Mouse (Mus musculus) MEL (cell line): ENCODE results near the gene Gm37240. TPM values are rescaled to one million over a fixed set of nuclear protein-coding genes. Genes with fewer than 3 reads are reported as not detected.

Experiments
- DNase-seq: peaks from one replicate; pipeline ENCODE4 v3.0.0; 2011; ENCODE audit warnings: low read depth, low spot score
- H3K27ac ChIP-seq: 2 replicates; pipeline ENCODE4 v1.5.1; 2012; ENCODE audit warnings: low read depth, mild to moderate bottlenecking, control low read depth, low read length, moderate library complexity; ENCODE audit not compliant: control insufficient read depth
- H3K27me3 ChIP-seq, 2 experiments: fragments of 150-350 bp in 1 of 2; sonication (generic) in 1 of 2; 2 replicates each; pipeline ENCODE4 v1.6.1; 2012; ENCODE audit warnings: low read length in 2 of 2, mild to moderate bottlenecking in 2 of 2, improper control_type of control experiment in 1 of 2, moderate library complexity in 1 of 2; ENCODE audit not compliant: insufficient read depth in 2 of 2, control insufficient read depth in 1 of 2
- H3K36me3 ChIP-seq, 2 experiments: 2 replicates each; pipeline ENCODE4 v1.6.1; 2012 to 2014; ENCODE audit warnings: low read length in 2 of 2, improper control_type of control experiment in 1 of 2, inconsistent platforms in 1 of 2, mild to moderate bottlenecking in 1 of 2; ENCODE audit not compliant: insufficient read depth in 2 of 2, control insufficient read depth in 1 of 2
- H3K4me1 ChIP-seq, 2 experiments: fragments of 150-350 bp in 1 of 2; sonication (generic) in 1 of 2; 2 replicates each; pipeline ENCODE4 v1.6.1; 2012; ENCODE audit warnings: low read length in 2 of 2, improper control_type of control experiment in 1 of 2, mild to moderate bottlenecking in 1 of 2; ENCODE audit not compliant: insufficient read depth in 2 of 2, control insufficient read depth in 1 of 2
- H3K4me3 ChIP-seq, 2 experiments: fragments of 150-350 bp in 1 of 2; sonication (generic) in 1 of 2; 2 replicates each; pipeline ENCODE4 v1.5.1; 2012; ENCODE audit warnings: low read depth in 2 of 2, low read length in 2 of 2, mild to moderate bottlenecking in 2 of 2, moderate library complexity in 2 of 2, control low read depth in 1 of 2, improper control_type of control experiment in 1 of 2; ENCODE audit not compliant: control insufficient read depth in 1 of 2, insufficient read depth in 1 of 2
- H3K79me2 ChIP-seq: 2 replicates; pipeline ENCODE4 v1.6.1; 2012; ENCODE audit warnings: mild to moderate bottlenecking, low read length, moderate library complexity; ENCODE audit not compliant: control insufficient read depth, poor library complexity, insufficient read depth
- H3K9ac ChIP-seq: 2 replicates; pipeline ENCODE4 v1.6.1; 2012; ENCODE audit warnings: low read depth, mild to moderate bottlenecking, control low read depth, low read length, moderate library complexity; ENCODE audit not compliant: control insufficient read depth, poor library complexity, severe bottlenecking
- H3K9me3 ChIP-seq: fragments of 150-350 bp; sonication (generic); replicated peaks from 2 replicates; pipeline ENCODE4 v1.6.1; 2012; ENCODE audit warnings: mild to moderate bottlenecking, low read length, improper control_type of control experiment, moderate library complexity; ENCODE audit not compliant: insufficient read depth
- E2F4 ChIP-seq: IDR thresholded peaks from 2 replicates; pipeline ENCODE4 v1.6.1; 2011; ENCODE audit warnings: low read depth, low read length, improper control_type of control experiment, borderline replicate concordance
- EP300 ChIP-seq, 2 experiments: IDR thresholded peaks; 2 replicates each; pipeline ENCODE4 v1.6.1; 2011; ENCODE audit warnings: improper control_type of control experiment in 2 of 2, low read length in 2 of 2, low read depth in 1 of 2, mild to moderate bottlenecking in 1 of 2
- GABPA ChIP-seq: IDR thresholded peaks from 2 replicates; pipeline ENCODE4 v1.6.1; 2012; ENCODE audit warnings: low read depth, mild to moderate bottlenecking, inconsistent platforms, low read length, improper control_type of control experiment, moderate library complexity
- GATA1 ChIP-seq: IDR thresholded peaks from 2 replicates; pipeline ENCODE4 v1.6.1; 2011; ENCODE audit warnings: low read depth, low read length, improper control_type of control experiment
- HCFC1 ChIP-seq: IDR thresholded peaks from 2 replicates; pipeline ENCODE4 v1.6.1; 2012; ENCODE audit warnings: low read depth, mild to moderate bottlenecking, inconsistent platforms, low read length, improper control_type of control experiment, moderate library complexity
- JUND ChIP-seq: IDR thresholded peaks from 2 replicates; pipeline ENCODE4 v1.6.1; 2011; ENCODE audit warnings: low read depth, mild to moderate bottlenecking, improper control_type of control experiment, low read length
- MAFK ChIP-seq: IDR thresholded peaks from 2 replicates; pipeline ENCODE4 v1.6.1; 2011; ENCODE audit warnings: low read depth, mild to moderate bottlenecking, low read length, improper control_type of control experiment, borderline replicate concordance
- MAX ChIP-seq: IDR thresholded peaks from 2 replicates; pipeline ENCODE4 v1.6.1; 2011; ENCODE audit warnings: low read length, improper control_type of control experiment
- MAZ ChIP-seq: IDR thresholded peaks from 2 replicates; pipeline ENCODE4 v1.6.1; 2012; ENCODE audit warnings: low read depth, mild to moderate bottlenecking, inconsistent platforms, low read length, improper control_type of control experiment
- MEF2A ChIP-seq: IDR thresholded peaks from 2 replicates; pipeline ENCODE4 v1.6.1; 2014; ENCODE audit warnings: low read depth, mild to moderate bottlenecking, inconsistent platforms, low read length, improper control_type of control experiment; ENCODE audit not compliant: poor library complexity, insufficient replicate concordance, severe bottlenecking; ENCODE audit errors: extremely low read depth
- MYC ChIP-seq: IDR thresholded peaks from 2 replicates; pipeline ENCODE4 v1.6.1; 2011; ENCODE audit warnings: low read depth, mild to moderate bottlenecking, low read length, improper control_type of control experiment, moderate library complexity
- NRF1 ChIP-seq: IDR thresholded peaks from 2 replicates; pipeline ENCODE4 v1.6.1; 2014; ENCODE audit warnings: low read depth, mild to moderate bottlenecking, inconsistent platforms, low read length, improper control_type of control experiment, moderate library complexity; ENCODE audit not compliant: poor library complexity, insufficient read depth, severe bottlenecking
- POLR2AphosphoS2 ChIP-seq: IDR thresholded peaks from 2 replicates; pipeline ENCODE4 v1.6.1; 2011; ENCODE audit warnings: low read length, improper control_type of control experiment
- POLR2AphosphoS5 ChIP-seq: IDR thresholded peaks from 2 replicates; pipeline ENCODE4 v1.6.1; 2012; ENCODE audit warnings: low read depth, borderline replicate concordance, mild to moderate bottlenecking, inconsistent platforms, low read length, moderate library complexity, mixed read lengths
- RAD21 ChIP-seq: IDR thresholded peaks from 2 replicates; pipeline ENCODE4 v1.6.1; 2011; ENCODE audit warnings: mild to moderate bottlenecking, low read depth, low read length, improper control_type of control experiment
- TCF12 ChIP-seq: IDR thresholded peaks from 2 replicates; pipeline ENCODE4 v1.6.1; 2014; ENCODE audit warnings: low read depth, mild to moderate bottlenecking, inconsistent platforms, low read length, improper control_type of control experiment, moderate library complexity
- ZKSCAN1 ChIP-seq: IDR thresholded peaks from 2 replicates; pipeline ENCODE4 v1.6.1; 2012; ENCODE audit warnings: low read depth, mild to moderate bottlenecking, inconsistent platforms, low read length, improper control_type of control experiment, moderate library complexity
- polyA plus RNA-seq, 2 experiments: library from polyadenylated mRNA; stranded (reverse) in 1 of 2; unstranded in 1 of 2; fragments of >175 nt in 1 of 2; fragments of >200 nt in 1 of 2; gene quantifications; 2 replicates each; pipeline versions ENCODE4 v1.2.1 to v1.2.4; 2012; ENCODE audit warnings: low replicate concordance in 2 of 2, low read depth in 1 of 2; ENCODE audit not compliant: insufficient read length in 2 of 2, insufficient read depth in 1 of 2, missing spikeins in 1 of 2
- total RNA-seq: library from RNA; depleted of rRNA; stranded (reverse); fragments of 300-350 nt; gene quantifications from 2 replicates; pipeline ENCODE4 v1.2.3, GENCODE M21; 2012

The Gm37240 gene
- total and polyA plus RNA-seq, 3 experiments, result 0.04 TPM; not detected in 2

GRCm38 (mm10) chr3:85880068-85880467 lies 7.2 kb downstream of the Gm37240 start:
- H3K9me3 ChIP-seq, result no peaks in the 10 kb centered on the region
- H3K9ac ChIP-seq, result no peak overlapping the region
- TF ChIP-seq GATA1 (no peak), JUND (no peak), E2F4 (no peak), ZKSCAN1 (no peak)
- no peak for DNase-seq
- no peak overlapping the region for H3K4me3 ChIP-seq
- H3K36me3 ChIP-seq, result no peaks in the 10 kb centered on the region
- H3K27me3 ChIP-seq, result no peaks in the 10 kb centered on the region
- H3K79me2 ChIP-seq, result no peaks in the 10 kb centered on the region
- no peak overlapping the region for H3K27ac ChIP-seq
- no peaks in the 10 kb centered on the region for H3K4me1 ChIP-seq

GRCm38 (mm10) chr3:85878911-85879310 lies 8.4 kb downstream of the Gm37240 start:
- no peaks in the 10 kb centered on the region for H3K79me2 ChIP-seq
- no peaks in the 10 kb centered on the region for H3K9me3 ChIP-seq
- no peak for DNase-seq
- H3K4me1 ChIP-seq, result no peaks in the 10 kb centered on the region
- no peak for TF ChIP-seq POLR2AphosphoS2
- no peak for TF ChIP-seq JUND
- no peak for TF ChIP-seq MYC
- no peak for TF ChIP-seq MEF2A
- no peak for TF ChIP-seq RAD21
- no peak for TF ChIP-seq TCF12
- TF ChIP-seq NRF1, result no peak
- TF ChIP-seq EP300 (IDR thresholded peaks at IDR 0.05; ENCODE audit: low read depth in 1 of 2, low read length in 2 of 2), result no peak
- no peak overlapping the region for H3K27ac ChIP-seq
- no peak overlapping the region for H3K4me3 ChIP-seq
- no peaks in the 10 kb centered on the region for H3K36me3 ChIP-seq
- no peak overlapping the region for H3K9ac ChIP-seq
- no peaks in the 10 kb centered on the region for H3K27me3 ChIP-seq

GRCm38 (mm10) chr3:85863996-85864395 lies 23.3 kb downstream of the Gm37240 start:
- H3K4me1 ChIP-seq, result no peaks in the 10 kb centered on the region; a peak in 1 of 4 replicates
- TF ChIP-seq POLR2AphosphoS5 (no peak), MAX (no peak), HCFC1 (no peak), MAZ (no peak), GABPA (no peak), MAFK (no peak)
- TF ChIP-seq, all 39 proteins: peak for 0
- Histone ChIP-seq H3K27ac (no peak overlapping the region), H3K36me3 (peaks cover 0 to 2% of the 10 kb centered on the region in 2 experiments; a peak in 2 of 4 replicates), H3K79me2 (no peaks in the 10 kb centered on the region), H3K4me3 (no peak overlapping the region), H3K9me3 (no peaks in the 10 kb centered on the region), H3K9ac (no peak overlapping the region), H3K27me3 (no peaks in the 10 kb centered on the region; a peak in 1 of 4 replicates)
- no peak for DNase-seq
